Mouse (Mus musculus): Measurements from ENCODE around the gene Hbq1a. TPM values are rescaled to one million over a fixed set of nuclear protein-coding genes. Genes with fewer than 3 reads are reported as not detected.
"Not testable (repeated sequence)": the region's sequence is repeated elsewhere in the genome, so short reads cannot be mapped to it uniquely, and the experiment has no call there.

Gene Hbq1a
- polyA plus RNA-seq, 1 experiment from 2014 or later, result not detected

- WGBS, result 72% methylated on average over 9 of the region's 9 CpGs
- H3K36me3 ChIP-seq, result no peaks in the 10 kb centered on the region
- H3K27ac ChIP-seq (replicated peaks), result no peak overlapping the region
- H3K9me3 ChIP-seq (replicated peaks), result no peaks in the 10 kb centered on the region
- H3K27me3 ChIP-seq (ENCODE audit: low read depth, poor library complexity, severe bottlenecking), result peaks cover 15% of the 10 kb centered on the region
- no peaks in the 10 kb centered on the region for H3K4me1 ChIP-seq
- no peak for DNase-seq (ENCODE audit: low spot score)
- H3K4me3 ChIP-seq, result peak overlapping the region; percentile 45; the same call in 1 of the 2 replicates
Measured at GRCm38 (mm10) chr11:32287493-32287825, 12.4 kb upstream of the Hbq1a start.

DNA sequence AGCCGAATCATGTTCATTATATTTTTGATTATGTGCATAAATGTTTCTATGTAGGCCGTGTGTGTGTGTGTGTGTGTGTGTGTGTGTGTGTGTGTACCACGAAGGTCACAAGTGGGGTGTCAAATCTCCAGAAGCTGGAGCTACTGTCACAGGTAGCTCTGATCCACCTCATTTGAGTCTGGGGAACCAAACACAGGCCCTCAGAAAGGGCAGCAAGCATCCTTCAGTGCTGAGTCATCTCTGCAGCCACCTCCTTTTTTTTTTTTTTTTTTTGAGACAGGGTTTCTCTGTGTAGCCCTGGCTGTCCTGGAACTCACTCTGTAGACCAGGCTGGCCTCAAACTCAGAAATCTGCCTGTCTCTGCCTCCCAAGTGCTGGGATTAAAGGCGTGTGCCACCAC lies 7.0 kb upstream of the Hbq1a start:
- H3K36me3 ChIP-seq; H3K4me3 ChIP-seq; DNase-seq (ENCODE audit: low spot score); H3K27ac ChIP-seq (replicated peaks); H3K4me1 ChIP-seq; H3K9me3 ChIP-seq (replicated peaks): not testable (repeated sequence)
- H3K27me3 ChIP-seq (ENCODE audit: low read depth, poor library complexity, severe bottlenecking), result peaks cover 13% of the 10 kb centered on the region
- WGBS, result 93% methylated on average over 4 of the region's 4 CpGs

DNA sequence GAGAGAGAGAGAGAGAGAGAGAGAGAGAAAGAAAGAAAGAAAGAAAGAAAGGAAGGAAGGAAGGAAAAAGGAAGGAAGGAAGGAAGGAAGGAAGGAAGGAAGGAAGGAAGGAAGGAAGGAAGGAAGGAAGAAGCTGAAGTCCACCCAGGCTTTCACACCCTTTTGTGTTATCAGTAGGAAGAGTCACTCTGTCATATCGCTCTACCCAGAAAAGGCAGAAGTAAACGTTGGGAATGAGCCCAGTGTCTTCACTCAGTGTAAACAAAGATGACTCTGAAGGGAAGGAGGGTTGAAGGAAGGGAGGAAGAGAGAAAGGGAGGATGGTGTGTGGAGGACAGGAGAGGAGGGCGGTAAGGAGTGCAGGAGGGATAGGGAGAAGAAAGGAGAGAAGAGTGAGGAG lies 6.4 kb upstream of the Hbq1a start:
- not testable (repeated sequence) for H3K9me3 ChIP-seq (replicated peaks); H3K36me3 ChIP-seq

DNA sequence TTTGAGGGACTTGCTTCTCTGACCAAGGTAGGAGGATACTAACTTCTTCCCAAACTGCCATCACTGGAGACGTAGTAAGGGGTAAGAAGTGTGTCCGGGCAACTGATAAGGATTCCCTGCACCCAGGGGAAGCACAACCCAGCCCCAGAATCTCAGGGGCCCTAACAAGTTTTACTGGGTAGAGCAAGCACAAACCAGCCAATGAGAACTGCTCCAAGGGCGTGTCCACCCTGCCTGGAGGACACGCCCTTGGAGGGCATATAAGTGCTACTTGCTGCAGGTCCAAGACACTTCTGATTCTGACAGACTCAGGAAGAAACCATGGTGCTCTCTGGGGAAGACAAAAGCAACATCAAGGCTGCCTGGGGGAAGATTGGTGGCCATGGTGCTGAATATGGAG lies 3.7 kb upstream of the Hbq1a start, which contains the start of gene Hba-a2:
Gene Hba-a2 (plus strand): TSS at position 287 of the 400 bp plus-strand sequence.
- no CpG with 5 or more reads among the region's 4 CpGs for WGBS
- H3K4me3 ChIP-seq; H3K4me1 ChIP-seq; DNase-seq (ENCODE audit: low spot score); H3K36me3 ChIP-seq; H3K27ac ChIP-seq (replicated peaks); H3K9me3 ChIP-seq (replicated peaks): not testable (repeated sequence)
- H3K27me3 ChIP-seq (ENCODE audit: low read depth, poor library complexity, severe bottlenecking), result peaks cover 22% of the 10 kb centered on the region

More for the DNA sequence above, 6.4 kb upstream of the Hbq1a start:
- H3K27ac ChIP-seq (replicated peaks); H3K4me1 ChIP-seq; H3K4me3 ChIP-seq; DNase-seq (ENCODE audit: low spot score): not testable (repeated sequence)
- WGBS, result 77% methylated on average over 3 of the region's 3 CpGs
- H3K27me3 ChIP-seq (ENCODE audit: low read depth, poor library complexity, severe bottlenecking), result peaks cover 10% of the 10 kb centered on the region

- H3K4me3 ChIP-seq; DNase-seq (ENCODE audit: low spot score); H3K4me1 ChIP-seq; H3K27ac ChIP-seq (replicated peaks); H3K9me3 ChIP-seq (replicated peaks); H3K36me3 ChIP-seq: not testable (repeated sequence)
- 45% methylated on average over 2 of the region's 2 CpGs for WGBS
- peaks cover 27% of the 10 kb centered on the region for H3K27me3 ChIP-seq (ENCODE audit: low read depth, poor library complexity, severe bottlenecking)
Measured at GRCm38 (mm10) chr11:32297417-32297816, 2.5 kb upstream of the Hbq1a start.

DNA sequence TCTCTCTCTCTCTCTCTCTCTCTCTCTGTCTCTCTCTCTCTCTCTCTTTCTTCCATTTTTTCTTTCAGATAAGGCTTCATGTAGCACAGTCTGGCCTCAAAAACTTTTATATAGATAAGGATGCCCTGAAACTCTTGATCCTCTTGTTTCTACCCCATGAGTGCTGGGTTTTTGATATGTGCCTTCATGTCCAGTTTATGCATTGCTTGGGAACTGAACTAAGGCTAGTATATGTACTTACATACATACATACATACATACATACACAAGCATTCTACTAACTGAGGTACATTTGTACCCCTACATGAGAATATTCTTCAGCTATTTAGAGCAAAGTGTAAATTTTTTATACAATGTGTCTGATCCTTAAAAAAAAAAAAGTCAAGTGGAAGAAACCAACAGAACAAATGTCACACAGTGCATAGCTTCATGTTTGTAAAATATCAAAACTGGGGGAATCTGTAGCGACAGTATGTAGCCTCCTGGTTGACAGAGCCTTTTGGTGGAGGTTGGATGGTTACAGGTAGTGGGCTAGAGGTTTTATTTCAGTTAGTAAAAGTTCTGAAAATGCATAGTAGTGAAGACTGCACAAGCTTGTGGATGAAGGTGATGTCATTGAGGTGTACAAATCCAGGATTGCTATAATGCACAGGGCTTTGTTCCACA lies 1.9 kb upstream of the Hbq1a start:
- 86% methylated on average over 1 of the region's 1 CpGs for WGBS
- Histone ChIP-seq H3K36me3 (no peaks in the 10 kb centered on the region), H3K4me3 (no peak overlapping the region), H3K27ac (replicated peaks) (no peak overlapping the region), H3K4me1 (0 out of 2 replicates have a peak, but pooled peaks cover 2% of the 10 kb centered on the region), H3K27me3 (ENCODE audit: low read depth, poor library complexity, severe bottlenecking) (peaks cover 27% of the 10 kb centered on the region), H3K9me3 (replicated peaks) (no peaks in the 10 kb centered on the region)
- DNase-seq (ENCODE audit: low spot score), result no peak

GRCm38 (mm10) chr11:32298532-32298918 lies 1.3 kb upstream of the Hbq1a start:
- Histone ChIP-seq H3K4me3 (no peak overlapping the region), H3K9me3 (replicated peaks) (no peaks in the 10 kb centered on the region), H3K27ac (replicated peaks) (no peak overlapping the region), H3K36me3 (no peaks in the 10 kb centered on the region), H3K27me3 (ENCODE audit: low read depth, poor library complexity, severe bottlenecking) (peaks cover 27% of the 10 kb centered on the region), H3K4me1 (0 out of 2 replicates have a peak, but pooled peaks cover 2% of the 10 kb centered on the region)
- 96% methylated on average over 2 of the region's 2 CpGs for WGBS
- no peak for DNase-seq (ENCODE audit: low spot score)

GRCm38 (mm10) chr11:32300279-32301267 lies 704 bp downstream of the Hbq1a start:
- WGBS, result 51% methylated on average over 16 of the region's 17 CpGs
- no peaks in the 10 kb centered on the region for H3K9me3 ChIP-seq (replicated peaks)
- no peak overlapping the region for H3K27ac ChIP-seq (replicated peaks)
- no peak for DNase-seq (ENCODE audit: low spot score)
- H3K4me1 ChIP-seq, result 0 out of 2 replicates have a peak, but pooled peaks cover 2% of the 10 kb centered on the region
- H3K36me3 ChIP-seq, result no peaks in the 10 kb centered on the region
- H3K27me3 ChIP-seq (ENCODE audit: low read depth, poor library complexity, severe bottlenecking), result peaks cover 27% of the 10 kb centered on the region
- peak overlapping the region; percentile 43 for H3K4me3 ChIP-seq

DNA sequence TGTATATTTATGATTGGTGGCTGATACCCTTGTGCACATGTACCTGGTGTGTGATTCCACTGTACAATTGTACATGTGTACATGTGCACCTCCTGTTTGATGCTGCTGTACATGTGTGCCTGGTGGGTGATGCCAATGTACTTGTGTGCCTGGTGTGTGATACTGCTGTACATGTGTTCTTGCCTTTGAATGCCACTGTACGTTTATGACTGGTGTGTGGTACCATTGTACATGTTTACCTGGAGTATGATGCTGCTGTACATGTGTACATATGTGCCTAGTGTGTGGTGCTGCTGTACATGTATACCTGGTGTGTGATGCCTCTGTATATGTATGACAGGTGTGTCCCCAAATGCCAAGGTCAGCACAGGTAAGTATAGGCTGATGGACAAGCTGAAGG lies 1.6 kb downstream of the Hbq1a start:
- H3K4me1 ChIP-seq, result 0 out of 2 replicates have a peak, but pooled peaks cover 2% of the 10 kb centered on the region
- H3K27me3 ChIP-seq (ENCODE audit: low read depth, poor library complexity, severe bottlenecking), result peaks cover 27% of the 10 kb centered on the region
- 78% methylated on average over 1 of the region's 1 CpGs for WGBS
- DNase-seq (ENCODE audit: low spot score), result no peak
- H3K36me3 ChIP-seq, result no peaks in the 10 kb centered on the region
- no peaks in the 10 kb centered on the region for H3K9me3 ChIP-seq (replicated peaks)
- no peak overlapping the region for H3K27ac ChIP-seq (replicated peaks)
- H3K4me3 ChIP-seq, result no peak overlapping the region

DNA sequence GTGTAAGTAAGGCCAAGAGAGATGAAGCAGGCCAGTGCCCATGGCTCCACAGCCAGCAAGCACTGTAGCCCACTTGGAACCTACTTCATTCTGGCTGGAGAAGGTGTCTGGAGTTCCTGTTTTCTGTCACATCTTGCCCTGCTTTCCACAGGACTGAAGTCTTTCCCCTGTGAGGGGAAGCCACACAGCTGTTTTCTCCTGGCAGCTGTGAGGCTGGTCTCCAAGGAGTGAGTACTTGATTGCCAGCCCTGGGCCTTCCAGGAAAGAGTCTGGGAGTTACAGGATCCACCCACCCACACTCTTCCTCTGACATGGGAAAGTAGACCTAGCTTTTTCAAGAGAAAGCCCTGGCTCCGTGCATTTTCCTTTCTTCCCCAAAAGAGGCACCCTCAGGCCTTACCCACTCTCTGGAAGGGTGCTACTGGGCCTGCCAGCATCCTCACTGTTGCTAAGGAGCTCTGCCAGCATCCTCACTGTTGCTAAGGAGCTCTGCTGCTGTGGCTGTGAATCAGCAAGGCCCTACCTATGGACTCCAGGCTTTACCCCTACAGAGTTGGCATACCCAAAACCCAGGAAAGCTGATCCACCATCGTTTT lies 3.1 kb downstream of the Hbq1a start:
- DNase-seq (ENCODE audit: low spot score), result no peak
- H3K9me3 ChIP-seq (replicated peaks), result no peaks in the 10 kb centered on the region
- peaks cover 5% of the 10 kb centered on the region for H3K4me1 ChIP-seq
- peaks cover 21% of the 10 kb centered on the region for H3K27me3 ChIP-seq (ENCODE audit: low read depth, poor library complexity, severe bottlenecking)
- H3K36me3 ChIP-seq, result no peaks in the 10 kb centered on the region
- H3K4me3 ChIP-seq, result no peak overlapping the region
- no peak overlapping the region for H3K27ac ChIP-seq (replicated peaks)
- 43% methylated on average over 2 of the region's 2 CpGs for WGBS

GRCm38 (mm10) chr11:32303455-32303854 lies 3.6 kb downstream of the Hbq1a start:
- Histone ChIP-seq H3K4me3 (no peak overlapping the region), H3K9me3 (replicated peaks) (no peaks in the 10 kb centered on the region), H3K27ac (replicated peaks) (no peak overlapping the region), H3K27me3 (ENCODE audit: low read depth, poor library complexity, severe bottlenecking) (peaks cover 18% of the 10 kb centered on the region), H3K36me3 (no peaks in the 10 kb centered on the region), H3K4me1 (peaks cover 10% of the 10 kb centered on the region)
- 80% methylated on average over 1 of the region's 1 CpGs for WGBS
- DNase-seq (ENCODE audit: low spot score), result no peak

GRCm38 (mm10) chr11:32307006-32307405 lies 7.1 kb downstream of the Hbq1a start:
- DNase-seq (ENCODE audit: low spot score), result no peak
- WGBS, result 80% methylated on average over 1 of the region's 1 CpGs
- H3K4me1 ChIP-seq, result peaks cover 20% of the 10 kb centered on the region
- H3K4me3 ChIP-seq, result no peak overlapping the region
- H3K27ac ChIP-seq (replicated peaks), result no peak overlapping the region
- H3K36me3 ChIP-seq, result no peaks in the 10 kb centered on the region
- no peaks in the 10 kb centered on the region for H3K9me3 ChIP-seq (replicated peaks)
- no peaks in the 10 kb centered on the region; the same call in 1 of the 2 replicates for H3K27me3 ChIP-seq (ENCODE audit: low read depth, poor library complexity, severe bottlenecking)

All from midbrain, embryonic 10.5 days (tissue).